Mouse (Mus musculus) CH12.LX (cell line): Measurements from ENCODE around the gene Sim1.

Experiments used
- BHLHE40 ChIP-seq: IDR thresholded peaks from 2 replicates; pipeline ENCODE4 v1.6.1; 2011; ENCODE audit warnings: mild to moderate bottlenecking, low read depth, low read length, improper control_type of control experiment
- CTCF ChIP-seq, 2 experiments: IDR thresholded peaks in 1 of 2; conservative IDR thresholded peaks in 1 of 2; 2 replicates each; pipeline ENCODE4 v1.5.1; 2011 to 2012; ENCODE audit warnings: low read depth in 2 of 2, low read length in 2 of 2, improper control_type of control experiment in 1 of 2, inconsistent platforms in 1 of 2, mild to moderate bottlenecking in 1 of 2, moderate library complexity in 1 of 2
- EP300 ChIP-seq: IDR thresholded peaks from 2 replicates; pipeline ENCODE4 v1.6.1; 2011; ENCODE audit warnings: low read length, improper control_type of control experiment
- IRF4 ChIP-seq: IDR thresholded peaks from 2 replicates; pipeline ENCODE4 v1.6.1; 2014; ENCODE audit warnings: low read depth, mild to moderate bottlenecking, inconsistent platforms, low read length, improper control_type of control experiment
- MXI1 ChIP-seq: IDR thresholded peaks from 2 replicates; pipeline ENCODE4 v1.6.1; 2011; ENCODE audit warnings: mild to moderate bottlenecking, low read depth, low read length, improper control_type of control experiment
- POLR2AphosphoS2 ChIP-seq: IDR thresholded peaks from 2 replicates; pipeline ENCODE4 v1.6.1; 2011; ENCODE audit warnings: low read depth, low read length, improper control_type of control experiment
- ZNF384 ChIP-seq: IDR thresholded peaks from 2 replicates; pipeline ENCODE4 v1.6.1; 2012; ENCODE audit warnings: low read depth, low read length, improper control_type of control experiment, inconsistent platforms

DNA sequence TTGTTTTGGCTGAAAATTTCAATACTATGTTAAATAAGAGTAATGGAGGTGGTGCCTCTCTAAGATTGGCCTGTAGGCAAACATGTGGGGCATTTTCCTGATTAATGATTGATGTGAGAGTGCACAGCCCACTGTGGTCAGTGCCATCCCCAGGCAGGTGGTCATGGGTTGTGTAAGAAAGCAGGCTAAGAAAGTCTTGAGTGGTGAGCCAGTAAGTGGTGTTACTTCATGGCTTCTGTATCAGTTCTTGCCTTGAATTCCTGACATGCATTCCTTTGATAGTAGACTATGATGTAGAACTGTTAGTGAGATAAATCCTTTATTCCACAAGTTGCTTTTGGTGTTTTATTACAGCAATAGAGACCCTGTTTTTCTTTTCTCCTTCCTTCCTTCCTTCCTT is 41.1 kb downstream of the Sim1 start:
- TF ChIP-seq IRF4: no peak
- no peak for TF ChIP-seq POLR2AphosphoS2
- TF ChIP-seq BHLHE40: no peak
- TF ChIP-seq EP300: no peak
- no peak for TF ChIP-seq CTCF (conservative IDR thresholded peaks at IDR 0.05 in 1 of 2, IDR thresholded peaks at IDR 0.05 in 1 of 2; ENCODE audit: low read depth in 2 of 2, low read length in 2 of 2)
- TF ChIP-seq ZNF384: no peak
- no peak for TF ChIP-seq MXI1
